Mouse (Mus musculus) lung, adult 18-20 months (tissue): ENCODE data around the gene Washc4.

Source experiments
- DNase-seq, 2 experiments: peaks; one replicate each; pipeline ENCODE4 v3.0.0; 2022; ENCODE audit warnings: mixed read lengths in 2 of 2

Gene Washc4

DNA sequence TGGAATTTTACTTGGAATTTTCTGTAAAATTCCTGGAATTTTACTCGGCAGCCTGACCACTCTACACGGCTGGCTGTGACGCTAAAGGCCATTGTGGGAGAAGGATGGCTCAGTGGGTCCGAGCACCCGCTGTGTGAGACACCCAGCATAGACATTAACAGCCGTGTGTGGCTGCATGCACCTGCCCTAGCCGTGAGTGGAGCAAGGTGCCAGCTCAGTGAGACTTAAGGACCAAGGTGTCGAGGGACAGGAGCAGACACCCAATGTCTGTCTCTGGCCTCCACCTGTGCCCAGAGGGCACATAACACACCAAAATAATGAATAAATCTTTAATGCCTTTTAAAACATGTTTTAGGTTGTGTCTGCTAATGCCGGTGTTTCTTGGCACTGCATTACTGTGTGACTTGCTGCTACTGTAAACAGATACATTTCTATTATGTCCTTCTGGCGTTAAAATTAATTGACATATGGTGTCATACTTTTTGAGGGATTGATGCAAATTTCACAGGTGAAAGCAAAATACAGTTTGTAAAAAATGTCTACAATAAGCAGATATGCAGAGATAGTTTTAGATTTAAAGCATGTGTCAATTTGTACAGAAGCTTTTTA is 60.5 kb downstream of the Washc4 start:
- DNase-seq, result no peak

GRCm38 (mm10) chr10:83605637-83606183 is 62.2 kb downstream of the Washc4 start:
- DNase-seq, result no peak

- no peak for DNase-seq
Observed at GRCm38 (mm10) chr10:83607111-83607510, 63.6 kb downstream of the Washc4 start.

- no peak for DNase-seq
Observed at GRCm38 (mm10) chr10:83608596-83608995, 65.0 kb downstream of the Washc4 start.

DNA sequence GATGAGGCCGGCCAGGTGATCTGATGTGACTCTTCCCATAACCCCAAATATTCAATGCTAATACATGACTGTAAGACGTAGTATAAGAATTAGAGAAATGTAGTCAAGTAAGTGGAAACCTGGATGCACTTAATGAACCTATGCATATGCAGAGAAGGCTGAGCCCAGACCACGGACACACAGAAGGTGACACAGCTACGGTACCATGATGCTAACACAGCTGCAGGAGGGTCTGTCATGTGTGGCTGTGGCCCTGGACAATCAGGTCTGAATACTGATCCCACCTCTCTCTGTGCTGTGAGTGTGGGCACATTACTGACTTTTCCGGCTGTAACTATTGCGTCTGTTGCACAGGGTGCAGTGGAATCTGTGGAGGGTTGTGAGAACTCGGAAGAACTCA is 67.0 kb downstream of the Washc4 start:
- no peak for DNase-seq

- DNase-seq, result no peak
Observed at GRCm38 (mm10) chr10:83611863-83612262, 68.3 kb downstream of the Washc4 start.

- no peak for DNase-seq
Observed at GRCm38 (mm10) chr10:83612648-83613215, 69.2 kb downstream of the Washc4 start.

DNA sequence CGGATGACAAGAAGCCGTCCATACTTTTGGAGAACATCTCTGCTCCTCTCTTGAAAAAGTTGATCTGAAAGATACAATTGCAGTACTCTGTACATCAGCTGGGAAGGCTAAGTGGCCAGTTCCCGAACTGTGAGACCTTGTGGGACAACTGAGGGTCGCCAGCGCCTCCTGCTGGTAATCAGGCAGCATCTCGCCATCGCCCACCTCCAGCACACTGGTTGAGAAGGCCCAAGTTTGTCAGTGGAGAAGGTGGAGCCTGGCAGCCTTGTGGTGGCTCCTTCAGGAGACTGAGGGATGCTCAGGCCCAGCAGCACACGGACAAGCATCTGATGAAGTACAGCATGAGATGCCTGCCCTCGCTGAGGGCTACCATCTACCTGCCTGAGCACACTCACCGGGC is 73.8 kb downstream of the Washc4 start:
- DNase-seq, result peak; percentile 29 to 30

DNA sequence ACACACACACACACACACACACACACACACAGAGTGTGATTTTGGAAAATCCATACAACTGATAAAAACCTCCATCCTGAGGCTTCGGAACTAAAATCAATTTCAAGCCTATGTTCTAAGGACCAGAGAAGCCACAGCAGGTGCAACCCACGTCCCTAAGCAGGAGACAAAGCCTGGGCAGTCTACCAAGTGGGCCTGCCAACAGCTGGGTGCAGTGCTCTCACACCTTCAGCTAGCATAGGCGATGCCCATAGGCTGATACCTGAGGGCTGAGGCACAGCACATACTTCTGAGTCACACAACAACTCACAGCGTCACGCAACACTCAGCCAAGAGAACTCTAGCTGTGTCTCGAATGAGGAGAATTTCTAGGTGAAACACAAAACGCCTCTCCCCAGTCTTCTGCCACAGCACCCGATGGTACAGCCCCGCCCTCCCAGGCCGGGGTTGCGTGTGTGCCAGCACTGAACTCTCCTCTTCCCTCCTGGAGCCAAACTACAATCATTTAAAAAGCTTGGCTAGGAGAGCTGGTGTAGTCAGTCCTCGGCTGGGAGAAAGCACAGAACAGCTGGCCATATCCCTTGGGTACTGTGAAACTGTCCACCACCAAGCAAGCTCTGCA is 75.4 kb downstream of the Washc4 start:
- DNase-seq, result no peak

- DNase-seq, result no peak
Observed at GRCm38 (mm10) chr10:83620350-83621055, 77.0 kb downstream of the Washc4 start.

DNA sequence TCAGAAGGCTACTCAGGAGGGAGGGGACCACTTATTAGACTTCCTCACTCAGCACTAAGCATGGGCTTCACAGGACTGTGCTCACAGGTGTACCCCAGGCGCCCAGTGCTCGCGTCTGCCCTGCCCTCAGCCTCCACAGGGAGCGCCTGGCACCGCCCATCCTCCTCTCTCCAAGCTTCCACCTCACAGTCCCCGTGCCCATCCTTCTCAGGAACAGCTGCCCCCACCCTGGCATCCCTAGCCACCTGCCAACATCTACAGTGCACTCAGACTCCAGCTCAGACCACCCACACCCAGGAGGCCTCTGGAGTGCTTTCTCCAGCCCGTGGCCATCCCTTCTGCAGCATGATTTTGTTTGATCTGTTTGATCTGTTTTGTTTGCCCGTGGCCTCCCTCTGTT is 80.5 kb downstream of the Washc4 start:
- DNase-seq, result no peak

DNA sequence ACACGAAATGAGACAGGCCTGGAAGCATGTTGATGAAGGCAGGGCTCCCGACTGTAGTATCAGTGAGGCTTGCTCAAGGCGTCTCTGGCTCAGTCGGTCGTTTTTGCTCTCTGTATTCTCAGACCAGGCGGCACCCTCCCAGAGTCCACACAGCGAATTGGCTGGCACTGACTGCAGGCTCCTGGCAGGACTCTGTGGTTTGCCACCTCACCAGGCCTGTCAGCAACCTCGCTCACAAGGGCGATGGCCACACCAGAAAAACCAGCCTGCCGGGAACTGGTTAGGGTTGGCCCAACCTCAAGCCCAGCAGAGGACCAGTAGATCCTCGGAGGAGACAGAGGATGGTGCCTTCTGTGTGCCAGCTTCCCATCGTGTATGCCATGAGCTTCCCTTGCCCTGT is 81.3 kb downstream of the Washc4 start:
- DNase-seq, result peak; percentile 63 to 74

DNA sequence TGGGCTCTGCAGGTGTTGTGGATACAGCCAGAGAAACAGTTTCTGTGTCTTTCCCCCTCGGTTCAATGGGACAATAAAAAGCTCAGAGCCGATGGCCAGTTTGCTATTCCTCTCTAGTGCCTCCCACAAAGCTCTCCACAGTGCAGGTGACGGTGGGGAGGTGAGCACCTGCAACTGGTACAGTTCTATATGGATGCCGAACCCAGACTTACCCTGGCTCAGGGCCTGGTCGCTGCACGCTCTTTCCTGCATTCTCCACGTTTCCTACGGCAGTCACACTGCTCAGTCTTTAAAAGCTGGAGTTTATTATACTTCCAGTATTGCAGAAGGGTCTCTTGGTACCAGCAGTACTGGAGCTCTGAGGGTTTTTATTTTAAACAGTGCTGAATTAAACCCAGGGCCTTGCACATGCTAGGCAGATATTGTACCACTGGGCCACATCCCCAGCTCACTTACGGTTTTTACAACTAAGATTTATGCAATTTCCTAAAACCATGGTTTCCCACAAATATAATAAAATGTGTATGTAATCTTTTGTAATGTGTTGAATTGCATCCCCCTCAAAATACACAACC is 83.6 kb downstream of the Washc4 start:
- DNase-seq, result no peak

DNA sequence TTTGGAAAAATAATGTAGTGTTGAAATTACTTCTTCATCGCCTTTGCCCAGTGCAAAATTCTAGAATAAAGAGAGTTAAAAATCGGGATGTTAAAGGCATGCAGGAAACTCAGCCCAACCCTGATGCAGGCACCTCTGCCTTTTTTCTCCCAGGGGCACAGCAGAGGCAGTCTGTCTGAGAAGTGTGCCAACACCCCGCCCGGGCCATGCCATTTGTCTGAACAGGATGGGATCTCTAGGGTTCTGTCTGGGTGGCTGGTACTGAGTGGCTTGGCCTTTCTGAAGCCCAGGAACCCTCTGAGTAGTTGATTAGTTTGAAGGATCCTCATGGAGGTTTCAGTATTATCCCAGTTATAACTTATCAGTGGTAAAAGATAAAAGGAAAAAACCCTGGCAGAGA is 84.7 kb downstream of the Washc4 start:
- no peak for DNase-seq

GRCm38 (mm10) chr10:83629190-83629781 is 85.7 kb downstream of the Washc4 start:
- peak; percentile 67 to 73 for DNase-seq

DNA sequence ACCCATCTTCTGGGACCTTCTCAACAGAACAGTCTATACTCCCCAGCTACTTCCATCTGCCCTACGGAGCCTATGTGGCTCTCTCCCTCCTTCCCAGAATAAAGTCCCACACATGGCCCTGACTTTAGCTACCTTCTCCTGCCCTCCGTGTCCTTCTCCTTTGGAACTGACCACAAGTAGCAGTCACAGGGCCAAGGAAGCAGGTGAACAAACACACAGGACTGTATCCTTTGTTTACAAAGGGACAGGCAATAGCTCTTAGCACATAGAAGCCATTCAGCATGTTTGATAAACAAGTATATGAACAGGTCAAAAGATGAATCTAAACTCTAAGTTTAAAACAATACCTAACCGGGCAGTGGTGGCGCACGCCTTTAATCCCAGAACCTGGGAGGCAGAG is 86.3 kb downstream of the Washc4 start:
- DNase-seq, result peak; percentile 43 to 59

GRCm38 (mm10) chr10:83630899-83631298 is 87.3 kb downstream of the Washc4 start:
- DNase-seq, result peak; percentile 33 to 51

DNA sequence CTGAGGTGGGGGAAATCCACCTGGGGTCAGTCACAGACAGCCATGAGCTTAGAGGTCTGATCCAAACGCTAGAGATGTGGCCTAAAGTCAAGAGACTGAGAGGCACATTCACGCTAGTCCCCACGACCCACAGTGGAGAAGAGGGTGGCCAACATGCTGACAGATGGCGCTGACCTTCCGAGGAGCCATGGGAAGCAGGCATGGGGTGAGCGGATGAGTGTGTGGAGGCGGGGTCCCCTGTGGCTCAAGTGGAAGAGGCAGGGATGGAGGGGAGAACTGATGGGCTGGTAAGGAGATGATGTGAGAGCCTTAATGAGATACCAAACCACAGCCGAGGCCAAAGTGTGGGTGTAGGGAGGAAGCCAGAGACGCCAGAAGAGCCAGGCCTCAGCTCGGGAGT is 88.2 kb downstream of the Washc4 start:
- DNase-seq, result no peak

- no peak for DNase-seq
Observed at GRCm38 (mm10) chr10:83632806-83633374, 89.3 kb downstream of the Washc4 start.

DNA sequence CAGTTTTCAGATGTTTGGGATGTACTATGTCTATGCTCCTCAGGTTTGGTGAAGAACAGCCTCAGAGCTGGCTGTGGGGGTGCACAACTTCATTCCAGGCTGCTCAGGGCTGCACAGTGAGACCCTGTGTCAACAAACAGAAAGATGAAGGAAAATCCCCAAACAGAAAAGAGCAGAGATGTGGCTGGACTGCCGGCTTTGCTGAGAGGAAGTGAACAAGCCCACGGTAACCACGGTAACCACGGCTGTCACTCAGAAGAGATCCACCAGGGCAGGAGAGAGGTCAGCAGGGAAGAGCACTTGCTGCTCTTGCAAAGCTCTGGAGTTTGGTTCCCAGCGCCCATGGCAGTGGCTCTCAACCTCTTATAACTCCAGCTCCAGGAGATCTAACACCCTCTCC is 90.9 kb downstream of the Washc4 start:
- peak; percentile 40 to 45 for DNase-seq

GRCm38 (mm10) chr10:83636191-83636590 is 92.6 kb downstream of the Washc4 start:
- no peak for DNase-seq

- peak; percentile 87 to 90 for DNase-seq
Observed at GRCm38 (mm10) chr10:83637295-83637694, 93.7 kb downstream of the Washc4 start.
